Mouse (Mus musculus) neural tube, embryonic 12.5 days (tissue): ENCODE data around the gene Utrn. TPM values are rescaled to one million over a fixed set of nuclear protein-coding genes. Genes with fewer than 3 reads are reported as not detected.

ENCODE experiments used
- ATAC-seq: fragments of 200-750 bp; cut with Nextera tagmentation; 2 replicates; pipeline ENCODE4 v1.8.0; 2017; ENCODE audit warnings: low read depth, mild to moderate bottlenecking, moderate TSS enrichment, moderate library complexity; ENCODE audit not compliant: low FRiP score
- H3K27ac ChIP-seq: fragments of 300-500 bp; sonication (generic); 2 replicates; pipeline ENCODE4 v1.5.1; 2016
- H3K27me3 ChIP-seq: fragments of 300-500 bp; sonication (generic); replicated peaks from 2 replicates; pipeline ENCODE4 v1.6.1; 2016; ENCODE audit warnings: mild to moderate bottlenecking
- H3K36me3 ChIP-seq: fragments of 300-500 bp; sonication (generic); 2 replicates; pipeline ENCODE4 v1.6.1; 2016; ENCODE audit warnings: mild to moderate bottlenecking
- H3K4me1 ChIP-seq: fragments of 300-500 bp; sonication (generic); 2 replicates; pipeline ENCODE4 v1.6.1; 2016
- H3K4me2 ChIP-seq: fragments of 300-500 bp; sonication (generic); replicated peaks from 2 replicates; pipeline ENCODE4 v1.6.1; 2016; ENCODE audit warnings: mild to moderate bottlenecking
- H3K4me3 ChIP-seq: fragments of 300-500 bp; sonication (generic); 2 replicates; pipeline ENCODE4 v1.5.1; 2016
- H3K9ac ChIP-seq: fragments of 300-500 bp; sonication (generic); 2 replicates; pipeline ENCODE4 v1.6.1; 2016; ENCODE audit warnings: mild to moderate bottlenecking
- H3K9me3 ChIP-seq: fragments of 300-500 bp; sonication (generic); 2 replicates; pipeline ENCODE4 v1.6.1; 2016; ENCODE audit warnings: mild to moderate bottlenecking
- WGBS: fragments of 180-500 bp; shearing (Covaris S2); methylation state at CpG from one replicate; pipeline ENCODE4 v1.1.7; 2016; 5-methylcytosine and 5-hydroxymethylcytosine counted together
- polyA plus RNA-seq: library from polyadenylated mRNA; unstranded; fragments of >200 nt; fragmentation: Nextera tagmentation; extraction: Ambion mirVana; gene quantifications from 2 replicates; pipeline ENCODE4 v1.2.1, GENCODE M21; 2016

Gene Utrn
- polyA plus RNA-seq, 1 experiment from 2014 or later = 44.4 TPM

- H3K27ac ChIP-seq = no peak overlapping the region
- no peak overlapping the region for H3K9ac ChIP-seq
- H3K36me3 ChIP-seq = no peaks in the 10 kb centered on the region
- H3K4me3 ChIP-seq = no peak overlapping the region
- H3K9me3 ChIP-seq = no peaks in the 10 kb centered on the region
- peaks cover 3% of the 10 kb centered on the region; the same call in 1 of the 2 replicates for H3K4me1 ChIP-seq
- H3K27me3 ChIP-seq = no peaks in the 10 kb centered on the region
- WGBS = 83% methylated on average over 7 of the region's 7 CpGs
- H3K4me2 ChIP-seq = no peak overlapping the region
- ATAC-seq = no peak
Measured at GRCm38 (mm10) chr10:12588051-12588450, 281.1 kb downstream of the Utrn start.

- no peak for ATAC-seq
- Histone ChIP-seq H3K9ac (no peak overlapping the region), H3K4me1 (peaks cover 3% of the 10 kb centered on the region; the same call in 1 of the 2 replicates), H3K27me3 (no peaks in the 10 kb centered on the region), H3K9me3 (no peaks in the 10 kb centered on the region), H3K4me2 (no peak overlapping the region), H3K27ac (no peak overlapping the region), H3K36me3 (no peaks in the 10 kb centered on the region), H3K4me3 (no peak overlapping the region)
- 51% methylated on average over 1 of the region's 1 CpGs for WGBS
Measured at GRCm38 (mm10) chr10:12587318-12587717, 281.8 kb downstream of the Utrn start.

- WGBS = 82% methylated on average over 2 of the region's 2 CpGs
Measured at GRCm38 (mm10) chr10:12586825-12587224, 282.3 kb downstream of the Utrn start.

GRCm38 (mm10) chr10:12586200-12586599 lies 283.0 kb downstream of the Utrn start:
- Histone ChIP-seq H3K4me3 (no peak overlapping the region), H3K27ac (no peak overlapping the region), H3K4me2 (no peak overlapping the region), H3K36me3 (no peaks in the 10 kb centered on the region), H3K4me1 (peaks cover 3% of the 10 kb centered on the region; the same call in 1 of the 2 replicates), H3K27me3 (no peaks in the 10 kb centered on the region), H3K9ac (no peak overlapping the region), H3K9me3 (no peaks in the 10 kb centered on the region)
- 81% methylated on average over 1 of the region's 1 CpGs for WGBS
- ATAC-seq = no peak

More at GRCm38 (mm10) chr10:12586825-12587224, 282.3 kb downstream of the Utrn start:
- Histone ChIP-seq H3K27ac (no peak overlapping the region), H3K4me1 (peaks cover 3% of the 10 kb centered on the region; the same call in 1 of the 2 replicates), H3K4me2 (no peak overlapping the region), H3K4me3 (no peak overlapping the region), H3K27me3 (no peaks in the 10 kb centered on the region), H3K9me3 (no peaks in the 10 kb centered on the region), H3K36me3 (no peaks in the 10 kb centered on the region), H3K9ac (no peak overlapping the region)
- no peak for ATAC-seq

GRCm38 (mm10) chr10:12583473-12583872 lies 285.7 kb downstream of the Utrn start:
- over 99% methylated on average over 3 of the region's 3 CpGs for WGBS
- H3K4me2 ChIP-seq = no peak overlapping the region

GRCm38 (mm10) chr10:12579048-12579447 lies 290.1 kb downstream of the Utrn start:
- no peaks in the 10 kb centered on the region for H3K9me3 ChIP-seq
- no peak; the same call in 1 of the 2 replicates for ATAC-seq
- no peak overlapping the region for H3K4me3 ChIP-seq
- no peak overlapping the region for H3K9ac ChIP-seq
- H3K36me3 ChIP-seq = no peaks in the 10 kb centered on the region
- no peak overlapping the region for H3K4me2 ChIP-seq
- H3K27ac ChIP-seq = no peak overlapping the region
- H3K4me1 ChIP-seq = peaks cover 5% of the 10 kb centered on the region; the same call in 1 of the 2 replicates
- 16% methylated on average over 1 of the region's 1 CpGs for WGBS
- H3K27me3 ChIP-seq = no peaks in the 10 kb centered on the region

More at GRCm38 (mm10) chr10:12583473-12583872, 285.7 kb downstream of the Utrn start:
- Histone ChIP-seq H3K36me3 (no peaks in the 10 kb centered on the region), H3K4me3 (no peak overlapping the region), H3K4me1 (peaks cover 3% of the 10 kb centered on the region; the same call in 1 of the 2 replicates), H3K27me3 (no peaks in the 10 kb centered on the region), H3K9me3 (no peaks in the 10 kb centered on the region), H3K27ac (no peak overlapping the region), H3K9ac (no peak overlapping the region)
- ATAC-seq = no peak

GRCm38 (mm10) chr10:12575849-12576435 lies 293.2 kb downstream of the Utrn start:
- no peak for ATAC-seq
- H3K9ac ChIP-seq = no peak overlapping the region
- no peak overlapping the region for H3K4me3 ChIP-seq
- H3K9me3 ChIP-seq = no peaks in the 10 kb centered on the region
- 86% methylated on average over 8 of the region's 8 CpGs for WGBS
- H3K4me1 ChIP-seq = peaks cover 17% of the 10 kb centered on the region; the same call in 1 of the 2 replicates
- H3K27me3 ChIP-seq = no peaks in the 10 kb centered on the region
- H3K4me2 ChIP-seq = no peak overlapping the region
- H3K36me3 ChIP-seq = no peaks in the 10 kb centered on the region
- no peak overlapping the region for H3K27ac ChIP-seq

GRCm38 (mm10) chr10:12574760-12575159 lies 294.4 kb downstream of the Utrn start:
- ATAC-seq = peak; percentile 39; the same call in 1 of the 2 replicates
- WGBS = 37% methylated on average over 10 of the region's 10 CpGs
- H3K9ac ChIP-seq = no peak overlapping the region
- no peaks in the 10 kb centered on the region for H3K9me3 ChIP-seq
- no peak overlapping the region for H3K27ac ChIP-seq
- H3K4me1 ChIP-seq = peaks cover 17% of the 10 kb centered on the region; the same call in 1 of the 2 replicates
- no peak overlapping the region for H3K4me3 ChIP-seq
- no peaks in the 10 kb centered on the region for H3K27me3 ChIP-seq
- H3K4me2 ChIP-seq = no peak overlapping the region
- no peaks in the 10 kb centered on the region for H3K36me3 ChIP-seq

- Histone ChIP-seq H3K4me3 (no peak overlapping the region), H3K9me3 (no peaks in the 10 kb centered on the region), H3K36me3 (no peaks in the 10 kb centered on the region), H3K27me3 (no peaks in the 10 kb centered on the region), H3K4me1 (peaks cover 17% of the 10 kb centered on the region; the same call in 1 of the 2 replicates), H3K27ac (no peak overlapping the region), H3K9ac (no peak overlapping the region), H3K4me2 (peak overlapping the region; percentile 31; the same call in 1 of the 2 replicates)
- ATAC-seq = no peak
- 4% methylated on average over 6 of the region's 6 CpGs for WGBS
Measured at GRCm38 (mm10) chr10:12573601-12574000, 295.6 kb downstream of the Utrn start.

GRCm38 (mm10) chr10:12572759-12573158 lies 296.4 kb downstream of the Utrn start:
- H3K9ac ChIP-seq = no peak overlapping the region
- no peak for ATAC-seq
- no peak overlapping the region for H3K4me3 ChIP-seq
- no peaks in the 10 kb centered on the region for H3K36me3 ChIP-seq
- no peaks in the 10 kb centered on the region for H3K9me3 ChIP-seq
- WGBS = 11% methylated on average over 4 of the region's 4 CpGs
- no peaks in the 10 kb centered on the region for H3K27me3 ChIP-seq
- H3K27ac ChIP-seq = no peak overlapping the region
- peaks cover 17% of the 10 kb centered on the region; the same call in 1 of the 2 replicates for H3K4me1 ChIP-seq
- H3K4me2 ChIP-seq = no peak overlapping the region

- Histone ChIP-seq H3K36me3 (no peaks in the 10 kb centered on the region), H3K27me3 (no peaks in the 10 kb centered on the region), H3K9ac (no peak overlapping the region), H3K27ac (no peak overlapping the region), H3K4me1 (no peaks in the 10 kb centered on the region), H3K9me3 (no peaks in the 10 kb centered on the region), H3K4me2 (no peak overlapping the region), H3K4me3 (no peak overlapping the region)
- ATAC-seq = no peak
- 73% methylated on average over 4 of the region's 4 CpGs for WGBS
Measured at GRCm38 (mm10) chr10:12564425-12564824, 304.7 kb downstream of the Utrn start.

- Histone ChIP-seq H3K9ac (no peak overlapping the region), H3K9me3 (no peaks in the 10 kb centered on the region), H3K4me1 (0 out of 2 replicates have a peak, but pooled peaks cover 5% of the 10 kb centered on the region), H3K4me2 (no peak overlapping the region), H3K27ac (no peak overlapping the region), H3K27me3 (no peaks in the 10 kb centered on the region), H3K4me3 (no peak overlapping the region), H3K36me3 (no peaks in the 10 kb centered on the region)
- 73% methylated on average over 5 of the region's 5 CpGs for WGBS
- ATAC-seq = no peak
Measured at GRCm38 (mm10) chr10:12558810-12559209, 310.4 kb downstream of the Utrn start.
